Mouse (Mus musculus): ENCODE data around the gene Olfr1341. TPM values are rescaled to one million over a fixed set of nuclear protein-coding genes. Genes with fewer than 3 reads are reported as not detected.

Gene Olfr1341
- total and polyA plus RNA-seq, 2 experiments from 2014 or later, result not detected

GRCm38 (mm10) chr4:118719838-118720237, 16.5 kb downstream of the Olfr1341 start, which contains the start of gene Olfr1340:
Olfr1340 (plus strand) TSS chr4:118720138.
- no peak within 1 kb of the TSS for H3K4me3 ChIP-seq (ENCODE audit: low read length)
- no peak within 1 kb of the TSS for H3K4me2 ChIP-seq (ENCODE audit: low read depth, low read length)
- no peaks in the 10 kb centered on the region for H3K36me3 ChIP-seq (ENCODE audit: insufficient read depth, low read length)
- no peaks in the 10 kb centered on the region for H3K4me1 ChIP-seq (ENCODE audit: insufficient read depth, low read length)
- TF ChIP-seq CTCF (IDR thresholded peaks at IDR 0.05; ENCODE audit: low read depth), result no peak
- DNase-seq (ENCODE audit: low spot score) (no peak), ATAC-seq (no peak)
- no peaks in the 10 kb centered on the region for H3K27me3 ChIP-seq (ENCODE audit: insufficient read depth, low read length)
- no peaks in the 10 kb centered on the region for H3K9me3 ChIP-seq (ENCODE audit: low read length)
- H3K9ac ChIP-seq (replicated peaks; ENCODE audit: low read length), result no peak within 1 kb of the TSS
- H3K27ac ChIP-seq, result no peak within 1 kb of the TSS

- WGBS, result 57% methylated on average over 10 of the region's 10 CpGs
- no peak for TF ChIP-seq CTCF (IDR thresholded peaks at IDR 0.05; ENCODE audit: low read depth)
- no peaks in the 10 kb centered on the region for H3K4me1 ChIP-seq (ENCODE audit: insufficient read depth, low read length)
- no peak overlapping the region for H3K9ac ChIP-seq (replicated peaks; ENCODE audit: low read length)
- H3K27me3 ChIP-seq (ENCODE audit: insufficient read depth, low read length), result no peaks in the 10 kb centered on the region
- no peak overlapping the region for H3K4me3 ChIP-seq (ENCODE audit: low read length)
- H3K27ac ChIP-seq, result no peak overlapping the region
- no peaks in the 10 kb centered on the region for H3K9me3 ChIP-seq (ENCODE audit: low read length)
- ATAC-seq (no peak), DNase-seq (ENCODE audit: low spot score) (no peak)
- H3K4me2 ChIP-seq (ENCODE audit: low read depth, low read length), result no peak overlapping the region
- H3K36me3 ChIP-seq (ENCODE audit: insufficient read depth, low read length), result no peaks in the 10 kb centered on the region
Measured at GRCm38 (mm10) chr4:118721742-118722483, 18.6 kb downstream of the Olfr1341 start.

GRCm38 (mm10) chr4:118731875-118732274, 28.6 kb downstream of the Olfr1341 start, which contains the start of gene Olfr1339:
Olfr1339 (plus strand) TSS chr4:118732175.
- H3K4me2 ChIP-seq (ENCODE audit: low read depth, low read length), result no peak within 1 kb of the TSS
- H3K27me3 ChIP-seq (ENCODE audit: insufficient read depth, low read length), result no peaks in the 10 kb centered on the region
- H3K4me3 ChIP-seq (ENCODE audit: low read length), result no peak within 1 kb of the TSS
- DNase-seq (ENCODE audit: low spot score), result no peak
- H3K27ac ChIP-seq, result no peak within 1 kb of the TSS
- H3K4me1 ChIP-seq (ENCODE audit: insufficient read depth, low read length), result no peaks in the 10 kb centered on the region
- no peak for TF ChIP-seq CTCF (IDR thresholded peaks at IDR 0.05; ENCODE audit: low read depth)
- no peaks in the 10 kb centered on the region for H3K9me3 ChIP-seq (ENCODE audit: low read length)
- WGBS, result 100% methylated on average over 1 of the region's 1 CpGs
- H3K9ac ChIP-seq (replicated peaks; ENCODE audit: low read length), result no peak within 1 kb of the TSS
- H3K36me3 ChIP-seq (ENCODE audit: insufficient read depth, low read length), result no peaks in the 10 kb centered on the region
- ATAC-seq, result no peak

GRCm38 (mm10) chr4:118739574-118739973, 36.3 kb downstream of the Olfr1341 start:
- H3K36me3 ChIP-seq (ENCODE audit: insufficient read depth, low read length), result no peaks in the 10 kb centered on the region
- WGBS, result 65% methylated on average over 3 of the region's 3 CpGs
- DNase-seq (ENCODE audit: low spot score), result no peak

GRCm38 (mm10) chr4:118740988-118741698, 37.8 kb downstream of the Olfr1341 start:
- Histone ChIP-seq H3K4me2 (ENCODE audit: low read depth, low read length) (no peak overlapping the region), H3K9ac (replicated peaks; ENCODE audit: low read length) (no peak overlapping the region), H3K27me3 (ENCODE audit: insufficient read depth, low read length) (no peaks in the 10 kb centered on the region), H3K4me1 (ENCODE audit: insufficient read depth, low read length) (no peaks in the 10 kb centered on the region), H3K36me3 (ENCODE audit: insufficient read depth, low read length) (no peaks in the 10 kb centered on the region), H3K4me3 (ENCODE audit: low read length) (no peak overlapping the region), H3K9me3 (ENCODE audit: low read length) (0 out of 2 replicates have a peak, but pooled peaks cover under 1% of the 10 kb centered on the region), H3K27ac (no peak overlapping the region)
- TF ChIP-seq CTCF (IDR thresholded peaks at IDR 0.05; ENCODE audit: low read depth), result no peak
- ATAC-seq (no peak), DNase-seq (ENCODE audit: low spot score) (no peak)
- WGBS, result 10% methylated on average over 11 of the region's 11 CpGs

More at GRCm38 (mm10) chr4:118739574-118739973, 36.3 kb downstream of the Olfr1341 start:
- no peak for TF ChIP-seq CTCF (IDR thresholded peaks at IDR 0.05; ENCODE audit: low read depth)
- Histone ChIP-seq H3K4me1 (ENCODE audit: insufficient read depth, low read length) (no peaks in the 10 kb centered on the region), H3K4me2 (ENCODE audit: low read depth, low read length) (no peak overlapping the region), H3K9ac (replicated peaks; ENCODE audit: low read length) (no peak overlapping the region), H3K9me3 (ENCODE audit: low read length) (no peaks in the 10 kb centered on the region), H3K27ac (no peak overlapping the region), H3K4me3 (ENCODE audit: low read length) (no peak overlapping the region), H3K27me3 (ENCODE audit: insufficient read depth, low read length) (no peaks in the 10 kb centered on the region)
- ATAC-seq, result no peak

- WGBS, result 5% methylated on average over 16 of the region's 16 CpGs
- no peak overlapping the region for H3K4me3 ChIP-seq (ENCODE audit: low read length)
- DNase-seq (ENCODE audit: low spot score), result peak; percentile 41
Measured at GRCm38 (mm10) chr4:118741881-118742280, 38.6 kb downstream of the Olfr1341 start.

More at GRCm38 (mm10) chr4:118741881-118742280, 38.6 kb downstream of the Olfr1341 start:
- H3K4me2 ChIP-seq (ENCODE audit: low read depth, low read length), result peak overlapping the region; percentile 34
- H3K4me1 ChIP-seq (ENCODE audit: insufficient read depth, low read length), result no peaks in the 10 kb centered on the region
- H3K36me3 ChIP-seq (ENCODE audit: insufficient read depth, low read length), result no peaks in the 10 kb centered on the region
- H3K9ac ChIP-seq (replicated peaks; ENCODE audit: low read length), result no peak overlapping the region
- TF ChIP-seq CTCF (IDR thresholded peaks at IDR 0.05; ENCODE audit: low read depth), result no peak
- H3K9me3 ChIP-seq (ENCODE audit: low read length), result 0 out of 2 replicates have a peak, but pooled peaks cover 4% of the 10 kb centered on the region
- no peaks in the 10 kb centered on the region for H3K27me3 ChIP-seq (ENCODE audit: insufficient read depth, low read length)
- no peak for ATAC-seq
- no peak overlapping the region for H3K27ac ChIP-seq
